Mouse (Mus musculus): ENCODE measurements around the gene Fastkd5. TPM values are rescaled to one million over a fixed set of nuclear protein-coding genes. Genes with fewer than 3 reads are reported as not detected.

Fastkd5 gene
- polyA plus RNA-seq (2012; rRNA removed), result 1.1 and 1.2 TPM in 2 replicates

- WGBS, result under 1% methylated on average over 22 of the region's 25 CpGs
Observed at GRCm38 (mm10) chr2:130629839-130630203, at the start of gene Fastkd5, which contains the start of gene Ubox5. Gene Fastkd5 (minus strand): TSS chr2:130630027. Gene Ubox5 (minus strand): TSS chr2:130630038.

GRCm38 (mm10) chr2:130679154-130679553, 49.3 kb upstream of the Fastkd5 start:
- Histone ChIP-seq H3K27me3 (ENCODE audit: control insufficient read depth, insufficient read depth, low read length) (no peaks in the 10 kb centered on the region), H3K4me1 (ENCODE audit: control insufficient read depth, insufficient read depth, insufficient read length) (no peaks in the 10 kb centered on the region), H3K27ac (ENCODE audit: insufficient read depth, low read length) (no peak overlapping the region), H3K4me3 (ENCODE audit: extremely low read depth, insufficient read depth, insufficient read length) (no peak overlapping the region), H3K36me3 (ENCODE audit: control insufficient read depth, insufficient read depth, low read length) (peaks cover 38% of the 10 kb centered on the region)
- no peak for DNase-seq (ENCODE audit: low read depth in 1 of 2, low spot score in 2 of 2)
- TF ChIP-seq CTCF (IDR thresholded peaks at IDR 0.05; ENCODE audit: extremely low read depth, insufficient read depth, insufficient read length, insufficient replicate concordance), result no peak
- 98% methylated on average over 12 of the region's 12 CpGs for WGBS

More at GRCm38 (mm10) chr2:130629839-130630203, at the start of gene Fastkd5, which contains the start of gene Ubox5:
- H3K27ac ChIP-seq (ENCODE audit: insufficient read depth, low read length), result peak within 1 kb of the TSS; percentile 63; the same call in 1 of the 2 replicates
- H3K27me3 ChIP-seq (ENCODE audit: control insufficient read depth, insufficient read depth, low read length), result peaks cover 3% of the 10 kb centered on the region
- H3K4me3 ChIP-seq (ENCODE audit: extremely low read depth, insufficient read depth, insufficient read length), result peak within 1 kb of the TSS; percentile 94
- DNase-seq (ENCODE audit: low read depth in 1 of 2, low spot score in 2 of 2), result peak; percentile 76 to 86
- no peak for TF ChIP-seq CTCF (IDR thresholded peaks at IDR 0.05; ENCODE audit: extremely low read depth, insufficient read depth, insufficient read length, insufficient replicate concordance)
- no peak for TF ChIP-seq POLR2A (IDR thresholded peaks at IDR 0.05; ENCODE audit: low read depth, low read length)
- H3K36me3 ChIP-seq (ENCODE audit: control insufficient read depth, insufficient read depth, low read length), result peaks cover 6% of the 10 kb centered on the region
- H3K4me1 ChIP-seq (ENCODE audit: control insufficient read depth, insufficient read depth, insufficient read length), result peaks cover 9% of the 10 kb centered on the region

- Histone ChIP-seq H3K36me3 (ENCODE audit: control insufficient read depth, insufficient read depth, low read length) (peaks cover 41% of the 10 kb centered on the region), H3K4me3 (ENCODE audit: extremely low read depth, insufficient read depth, insufficient read length) (no peak overlapping the region)
Observed at GRCm38 (mm10) chr2:130677211-130677610, 47.4 kb upstream of the Fastkd5 start.

GRCm38 (mm10) chr2:130667559-130667958, 37.7 kb upstream of the Fastkd5 start, which contains the start of gene Itpa:
Gene Itpa (plus strand): TSS chr2:130667610.
- WGBS, result under 1% methylated on average over 31 of the region's 31 CpGs
- Histone ChIP-seq H3K27ac (ENCODE audit: insufficient read depth, low read length) (peak within 1 kb of the TSS; percentile 76), H3K4me3 (ENCODE audit: extremely low read depth, insufficient read depth, insufficient read length) (peak within 1 kb of the TSS; percentile 77), H3K36me3 (ENCODE audit: control insufficient read depth, insufficient read depth, low read length) (peaks cover 8% of the 10 kb centered on the region), H3K4me1 (ENCODE audit: control insufficient read depth, insufficient read depth, insufficient read length) (peaks cover 11% of the 10 kb centered on the region; the same call in 1 of the 2 replicates), H3K27me3 (ENCODE audit: control insufficient read depth, insufficient read depth, low read length) (no peaks in the 10 kb centered on the region)
- DNase-seq (ENCODE audit: low read depth in 1 of 2, low spot score in 2 of 2), result peak; percentile 70 to 85
- TF ChIP-seq CTCF (IDR thresholded peaks at IDR 0.05; ENCODE audit: extremely low read depth, insufficient read depth, insufficient read length, insufficient replicate concordance) (peak; percentile 46; the same call in 1 of the 2 replicates), POLR2A (IDR thresholded peaks at IDR 0.05; ENCODE audit: low read depth, low read length) (peak; percentile 21; the same call in 1 of the 2 replicates)

More at GRCm38 (mm10) chr2:130677211-130677610, 47.4 kb upstream of the Fastkd5 start:
- Histone ChIP-seq H3K27me3 (ENCODE audit: control insufficient read depth, insufficient read depth, low read length) (no peaks in the 10 kb centered on the region), H3K27ac (ENCODE audit: insufficient read depth, low read length) (no peak overlapping the region), H3K4me1 (ENCODE audit: control insufficient read depth, insufficient read depth, insufficient read length) (no peaks in the 10 kb centered on the region)
- 89% methylated on average over 10 of the region's 10 CpGs for WGBS
- no peak for DNase-seq (ENCODE audit: low read depth in 1 of 2, low spot score in 2 of 2)
- TF ChIP-seq CTCF (IDR thresholded peaks at IDR 0.05; ENCODE audit: extremely low read depth, insufficient read depth, insufficient read length, insufficient replicate concordance) (no peak), POLR2A (IDR thresholded peaks at IDR 0.05; ENCODE audit: low read depth, low read length) (no peak)

- TF ChIP-seq CTCF (IDR thresholded peaks at IDR 0.05; ENCODE audit: extremely low read depth, insufficient read depth, insufficient read length, insufficient replicate concordance) (no peak), POLR2A (IDR thresholded peaks at IDR 0.05; ENCODE audit: low read depth, low read length) (peak; percentile 77)
- Histone ChIP-seq H3K4me1 (ENCODE audit: control insufficient read depth, insufficient read depth, insufficient read length) (peaks cover 11% of the 10 kb centered on the region; the same call in 1 of the 2 replicates), H3K27ac (ENCODE audit: insufficient read depth, low read length) (peak within 1 kb of the TSS; percentile 98), H3K27me3 (ENCODE audit: control insufficient read depth, insufficient read depth, low read length) (no peaks in the 10 kb centered on the region), H3K4me3 (ENCODE audit: extremely low read depth, insufficient read depth, insufficient read length) (peak within 1 kb of the TSS; percentile 76), H3K36me3 (ENCODE audit: control insufficient read depth, insufficient read depth, low read length) (peaks cover 12% of the 10 kb centered on the region)
- DNase-seq (ENCODE audit: low read depth in 1 of 2, low spot score in 2 of 2), result peak; percentile 79 to 90
- WGBS, result under 1% methylated on average over 40 of the region's 40 CpGs
Observed at GRCm38 (mm10) chr2:130664102-130664701, 34.4 kb upstream of the Fastkd5 start, which contains the start of gene Ddrgk1. Gene Ddrgk1 (minus strand): TSS chr2:130664659.

- TF ChIP-seq CTCF (IDR thresholded peaks at IDR 0.05; ENCODE audit: extremely low read depth, insufficient read depth, insufficient read length, insufficient replicate concordance) (no peak), POLR2A (IDR thresholded peaks at IDR 0.05; ENCODE audit: low read depth, low read length) (no peak)
- no peak for DNase-seq (ENCODE audit: low read depth in 1 of 2, low spot score in 2 of 2)
- H3K27ac ChIP-seq (ENCODE audit: insufficient read depth, low read length), result no peak overlapping the region
- peaks cover 11% of the 10 kb centered on the region; the same call in 1 of the 2 replicates for H3K4me1 ChIP-seq (ENCODE audit: control insufficient read depth, insufficient read depth, insufficient read length)
- no peak overlapping the region for H3K4me3 ChIP-seq (ENCODE audit: extremely low read depth, insufficient read depth, insufficient read length)
- 93% methylated on average over 11 of the region's 11 CpGs for WGBS
- no peaks in the 10 kb centered on the region for H3K27me3 ChIP-seq (ENCODE audit: control insufficient read depth, insufficient read depth, low read length)
- H3K36me3 ChIP-seq (ENCODE audit: control insufficient read depth, insufficient read depth, low read length), result peaks cover 18% of the 10 kb centered on the region
Observed at GRCm38 (mm10) chr2:130663342-130663741, 33.5 kb upstream of the Fastkd5 start.

GRCm38 (mm10) chr2:130658530-130658929, 28.7 kb upstream of the Fastkd5 start:
- Histone ChIP-seq H3K4me1 (ENCODE audit: control insufficient read depth, insufficient read depth, insufficient read length) (no peaks in the 10 kb centered on the region; the same call in 1 of the 2 replicates), H3K4me3 (ENCODE audit: extremely low read depth, insufficient read depth, insufficient read length) (no peak overlapping the region), H3K27ac (ENCODE audit: insufficient read depth, low read length) (no peak overlapping the region), H3K27me3 (ENCODE audit: control insufficient read depth, insufficient read depth, low read length) (no peaks in the 10 kb centered on the region), H3K36me3 (ENCODE audit: control insufficient read depth, insufficient read depth, low read length) (peaks cover 40% of the 10 kb centered on the region)
- no peak for DNase-seq (ENCODE audit: low read depth in 1 of 2, low spot score in 2 of 2)
- WGBS, result 93% methylated on average over 10 of the region's 10 CpGs
- no peak for TF ChIP-seq CTCF (IDR thresholded peaks at IDR 0.05; ENCODE audit: extremely low read depth, insufficient read depth, insufficient read length, insufficient replicate concordance)
- no peak for TF ChIP-seq POLR2A (IDR thresholded peaks at IDR 0.05; ENCODE audit: low read depth, low read length)

Data from spleen, adult 2 months (tissue).